Mouse (Mus musculus): ENCODE data around the gene Gpr108.

GRCm38 (mm10) chr17:57258191-57258590 lies 9.9 kb upstream of the Gpr108 start:
- TF ChIP-seq EP300 (IDR thresholded peaks at IDR 0.05; ENCODE audit: low read depth) (no peak), CTCF (IDR thresholded peaks at IDR 0.05; ENCODE audit: low read depth) (no peak)
